Mouse (Mus musculus) olfactory bulb, adult 2 months (tissue): Measurements from ENCODE around the gene Slfnl1.

ENCODE experiments used
- CTCF ChIP-seq: fragments of 200-500 bp; IDR thresholded peaks from 2 replicates; pipeline ENCODE4 v1.5.1; 2012; ENCODE audit warnings: low read depth, mild to moderate bottlenecking, low read length, moderate library complexity; ENCODE audit not compliant: insufficient read depth
- POLR2A ChIP-seq: fragments of 200-500 bp; IDR thresholded peaks from 2 replicates; pipeline ENCODE4 v1.6.1; 2012; ENCODE audit warnings: mild to moderate bottlenecking, low read depth, low read length, moderate library complexity; ENCODE audit not compliant: insufficient read depth

DNA sequence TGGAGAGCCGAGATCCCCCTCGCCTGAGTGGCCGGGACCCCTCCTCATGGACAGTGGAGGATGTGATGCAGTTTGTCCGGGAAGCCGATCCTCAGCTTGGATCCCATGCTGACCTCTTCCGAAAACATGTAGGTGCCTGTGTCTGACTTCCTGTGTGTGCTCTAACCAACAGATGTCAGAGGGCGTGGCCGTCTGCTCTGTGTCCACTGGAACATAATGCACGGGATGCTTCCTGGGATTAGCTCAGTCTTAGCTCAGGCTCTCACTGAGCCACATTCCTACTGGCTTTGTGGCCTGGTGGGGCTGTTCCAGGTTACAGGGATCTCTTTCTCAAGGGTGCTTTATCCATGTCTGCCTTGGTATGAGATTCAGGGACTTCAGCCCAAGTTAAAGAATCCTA is 3.9 kb upstream of the Slfnl1 start:
- TF ChIP-seq POLR2A (no peak), CTCF (no peak)
